Mouse (Mus musculus) kidney, adult 2 months (tissue): ENCODE results near the gene Fdps. TPM values are rescaled to one million over a fixed set of nuclear protein-coding genes. Genes with fewer than 3 reads are reported as not detected.

ENCODE experiments used
- DNase-seq: peaks from one replicate; pipeline ENCODE4 v3.0.0; 2021
- H3K27ac ChIP-seq: fragments of 200-500 bp; 2 replicates; pipeline ENCODE4 v1.5.1; 2012; ENCODE audit warnings: low read depth, low read length, control low read depth, inconsistent platforms; ENCODE audit not compliant: insufficient read depth
- H3K27me3 ChIP-seq: fragments of 200-500 bp; replicated peaks from 2 replicates; pipeline ENCODE4 v1.6.1; 2012; ENCODE audit warnings: mild to moderate bottlenecking, moderate library complexity, low read length, inconsistent platforms; ENCODE audit not compliant: control insufficient read depth, insufficient read depth
- H3K36me3 ChIP-seq: fragments of 200-500 bp; 2 replicates; pipeline ENCODE4 v1.6.1; 2012; ENCODE audit warnings: mild to moderate bottlenecking, moderate library complexity, low read length, inconsistent platforms; ENCODE audit not compliant: control insufficient read depth, insufficient read depth
- H3K4me1 ChIP-seq: fragments of 200-500 bp; 2 replicates; pipeline ENCODE4 v1.6.1; 2011; ENCODE audit warnings: low read length; ENCODE audit not compliant: control insufficient read depth, insufficient read depth
- H3K4me3 ChIP-seq: fragments of 200-500 bp; 2 replicates; pipeline ENCODE4 v1.5.1; 2011; ENCODE audit warnings: mild to moderate bottlenecking, low read depth, low read length, control low read depth; ENCODE audit not compliant: insufficient read depth
- CTCF ChIP-seq: fragments of 200-500 bp; conservative IDR thresholded peaks from 2 replicates; pipeline ENCODE4 v1.5.1; 2011; ENCODE audit warnings: low read depth, mild to moderate bottlenecking, control low read depth, low read length, moderate library complexity, mixed read lengths; ENCODE audit not compliant: insufficient read depth, insufficient read length
- POLR2A ChIP-seq: fragments of 200-500 bp; IDR thresholded peaks from one replicate; pipeline ENCODE4 v1.6.1; 2011; ENCODE audit warnings: low read depth, low read length, control low read depth
- WGBS: fragments of 180-500 bp; shearing (Covaris S2); methylation state at CpG from one replicate; pipeline ENCODE4 v1.1.7; 2018; 5-methylcytosine and 5-hydroxymethylcytosine counted together
- polyA plus RNA-seq: library from polyadenylated mRNA; depleted of rRNA; stranded (reverse); fragments of >200 nt; gene quantifications from 2 replicates; pipeline ENCODE4 v1.2.3, GENCODE M21; 2012

The Fdps gene
- polyA plus RNA-seq, 1 experiment: 54.9 TPM

DNA sequence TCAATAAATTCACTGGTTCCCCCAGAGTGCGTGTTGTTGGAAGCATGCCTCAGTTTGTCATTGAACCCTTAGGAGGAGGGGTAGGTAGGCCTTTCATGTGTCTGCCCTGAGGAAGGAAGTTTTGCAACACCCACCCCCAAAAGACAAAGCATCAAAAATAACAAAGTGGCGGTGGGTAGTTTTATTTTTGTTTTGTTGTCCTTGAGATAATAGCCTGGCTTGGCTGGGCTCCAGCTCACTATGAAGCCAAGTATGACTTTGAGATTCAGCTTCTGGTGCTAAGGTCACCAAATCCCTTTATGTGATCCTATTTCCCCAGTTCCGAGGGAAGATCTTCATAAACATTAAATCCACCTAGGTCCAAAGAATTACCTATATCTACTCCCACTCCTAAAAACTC, 22.5 kb upstream of the Fdps start:
- no peak overlapping the region for H3K27ac ChIP-seq
- no peaks in the 10 kb centered on the region for H3K27me3 ChIP-seq
- H3K4me3 ChIP-seq: no peak overlapping the region
- 0 out of 2 replicates have a peak, but pooled peaks cover 3% of the 10 kb centered on the region for H3K4me1 ChIP-seq
- peak; percentile 58 for DNase-seq
- no peak for TF ChIP-seq POLR2A
- no peak for TF ChIP-seq CTCF
- WGBS: 53% methylated on average over 3 of the region's 3 CpGs
- H3K36me3 ChIP-seq: no peaks in the 10 kb centered on the region

GRCm38 (mm10) chr3:89123313-89123712, 21.6 kb upstream of the Fdps start:
- Histone ChIP-seq H3K36me3 (no peaks in the 10 kb centered on the region), H3K4me1 (0 out of 2 replicates have a peak, but pooled peaks cover 3% of the 10 kb centered on the region), H3K27me3 (no peaks in the 10 kb centered on the region), H3K27ac (no peak overlapping the region), H3K4me3 (no peak overlapping the region)
- peak; percentile 36 for DNase-seq
- TF ChIP-seq POLR2A (no peak), CTCF (no peak)
- 59% methylated on average over 2 of the region's 2 CpGs for WGBS

DNA sequence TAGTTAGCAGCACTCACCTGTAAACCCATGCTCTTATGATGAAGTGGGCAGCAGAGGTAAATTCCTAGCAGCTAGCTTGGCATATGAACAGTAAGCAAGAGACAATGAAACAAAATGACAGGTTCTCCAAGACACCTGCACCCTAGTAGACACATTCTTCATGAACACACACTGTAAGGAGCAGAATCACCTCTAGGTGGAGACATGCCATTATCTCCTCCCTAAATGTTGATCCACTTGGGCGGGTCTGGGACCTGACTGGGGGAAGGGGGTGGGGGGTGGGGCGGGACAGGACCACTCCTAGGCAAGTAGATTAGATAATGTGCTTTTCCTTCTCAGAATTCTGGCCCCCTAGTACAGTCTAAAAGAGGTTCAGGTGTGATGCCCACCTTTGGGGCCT, 13.8 kb upstream of the Fdps start:
- Histone ChIP-seq H3K36me3 (no peaks in the 10 kb centered on the region), H3K4me1 (no peaks in the 10 kb centered on the region), H3K27me3 (no peaks in the 10 kb centered on the region), H3K4me3 (no peak overlapping the region), H3K27ac (no peak overlapping the region)
- peak; percentile 46 for TF ChIP-seq CTCF
- no peak for TF ChIP-seq POLR2A
- WGBS: 4% methylated on average over 2 of the region's 2 CpGs
- peak; percentile 67 for DNase-seq

DNA sequence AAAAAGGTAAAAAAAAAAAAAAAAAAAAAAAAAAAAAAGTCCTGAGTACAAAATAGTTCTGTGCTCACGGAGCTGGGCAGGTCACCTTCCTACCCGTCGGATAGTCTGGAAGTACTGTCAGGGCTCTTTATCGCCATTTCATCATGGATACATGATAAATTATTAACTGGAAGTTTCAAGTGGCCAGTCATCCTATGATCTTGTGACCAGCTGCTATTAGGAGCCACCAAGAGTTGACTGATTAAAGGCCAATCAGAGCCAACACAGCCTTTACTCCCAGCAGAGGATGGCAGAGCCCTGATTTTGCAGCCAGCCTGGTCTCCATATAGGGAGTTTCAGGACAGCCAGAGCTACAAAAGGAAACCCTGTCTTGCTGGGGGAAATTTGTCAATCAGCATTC, 11.3 kb upstream of the Fdps start:
- no peaks in the 10 kb centered on the region for H3K36me3 ChIP-seq
- WGBS: 24% methylated on average over 4 of the region's 4 CpGs
- no peaks in the 10 kb centered on the region for H3K4me1 ChIP-seq
- no peaks in the 10 kb centered on the region for H3K27me3 ChIP-seq
- no peak for TF ChIP-seq CTCF
- no peak for TF ChIP-seq POLR2A
- H3K27ac ChIP-seq: peak overlapping the region; percentile 19; the same call in 1 of the 2 replicates
- no peak overlapping the region for H3K4me3 ChIP-seq
- peak; percentile 70 for DNase-seq

DNA sequence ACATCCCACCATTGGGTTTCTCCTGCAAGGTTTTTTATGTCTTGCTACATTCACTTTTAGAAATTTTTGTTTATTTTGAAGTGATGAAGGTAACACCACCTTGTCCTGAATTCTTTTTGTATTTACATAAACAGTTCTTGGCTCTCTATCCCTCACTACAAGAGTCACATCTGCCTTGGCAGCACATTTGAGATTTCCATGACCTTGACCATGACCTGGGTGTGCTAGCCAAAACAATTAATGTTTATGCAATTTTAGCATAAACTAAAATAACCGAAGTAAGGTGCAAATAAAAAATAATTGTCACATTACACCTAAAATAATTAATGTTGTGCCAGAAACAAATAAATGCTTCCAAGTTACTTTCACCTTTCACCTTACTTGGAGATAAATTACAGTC, 6.4 kb upstream of the Fdps start:
- Histone ChIP-seq H3K4me3 (no peak overlapping the region), H3K27ac (no peak overlapping the region), H3K27me3 (no peaks in the 10 kb centered on the region), H3K4me1 (no peaks in the 10 kb centered on the region), H3K36me3 (no peaks in the 10 kb centered on the region)
- TF ChIP-seq POLR2A (no peak), CTCF (no peak)
- DNase-seq: no peak
- 22% methylated on average over 1 of the region's 1 CpGs for WGBS

- no peak overlapping the region for H3K4me3 ChIP-seq
- no peak for DNase-seq
- WGBS: 74% methylated on average over 3 of the region's 3 CpGs
- TF ChIP-seq POLR2A (no peak), CTCF (no peak)
- H3K27me3 ChIP-seq: no peaks in the 10 kb centered on the region
- no peaks in the 10 kb centered on the region for H3K4me1 ChIP-seq
- no peak overlapping the region for H3K27ac ChIP-seq
- no peaks in the 10 kb centered on the region for H3K36me3 ChIP-seq
Measured at GRCm38 (mm10) chr3:89107545-89107944, 5.8 kb upstream of the Fdps start.

GRCm38 (mm10) chr3:89106881-89107280, 5.1 kb upstream of the Fdps start:
- TF ChIP-seq POLR2A (no peak), CTCF (no peak)
- no peak for DNase-seq
- no peaks in the 10 kb centered on the region; the same call in 1 of the 2 replicates for H3K4me1 ChIP-seq

DNA sequence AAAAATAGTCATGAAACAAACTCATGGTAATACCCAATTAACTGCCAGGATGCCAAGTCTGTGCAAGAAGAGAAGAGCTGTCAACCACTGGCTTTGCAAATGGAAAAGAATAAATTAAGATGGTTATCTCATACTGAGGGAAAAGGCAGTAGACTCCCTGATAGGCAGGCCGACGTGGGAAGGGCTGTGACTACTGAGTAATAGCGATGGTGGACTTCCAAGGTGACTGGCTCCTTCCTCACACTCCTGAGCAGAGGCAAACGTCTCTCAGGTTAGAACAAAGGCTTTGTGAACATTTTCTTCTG, 1.5 kb upstream of the Fdps start:
- WGBS: 61% methylated on average over 4 of the region's 4 CpGs
- H3K27ac ChIP-seq: no peak overlapping the region
- no peaks in the 10 kb centered on the region; the same call in 1 of the 2 replicates for H3K4me1 ChIP-seq
- H3K4me3 ChIP-seq: no peak overlapping the region
- no peak for TF ChIP-seq CTCF
- TF ChIP-seq POLR2A: no peak
- no peaks in the 10 kb centered on the region for H3K36me3 ChIP-seq
- no peak for DNase-seq
- no peaks in the 10 kb centered on the region for H3K27me3 ChIP-seq

More at GRCm38 (mm10) chr3:89106881-89107280, 5.1 kb upstream of the Fdps start:
- H3K27me3 ChIP-seq: no peaks in the 10 kb centered on the region
- no peaks in the 10 kb centered on the region for H3K36me3 ChIP-seq
- H3K27ac ChIP-seq: no peak overlapping the region
- H3K4me3 ChIP-seq: no peak overlapping the region
